Mouse (Mus musculus): ENCODE results near the gene Lpar1.

DNA sequence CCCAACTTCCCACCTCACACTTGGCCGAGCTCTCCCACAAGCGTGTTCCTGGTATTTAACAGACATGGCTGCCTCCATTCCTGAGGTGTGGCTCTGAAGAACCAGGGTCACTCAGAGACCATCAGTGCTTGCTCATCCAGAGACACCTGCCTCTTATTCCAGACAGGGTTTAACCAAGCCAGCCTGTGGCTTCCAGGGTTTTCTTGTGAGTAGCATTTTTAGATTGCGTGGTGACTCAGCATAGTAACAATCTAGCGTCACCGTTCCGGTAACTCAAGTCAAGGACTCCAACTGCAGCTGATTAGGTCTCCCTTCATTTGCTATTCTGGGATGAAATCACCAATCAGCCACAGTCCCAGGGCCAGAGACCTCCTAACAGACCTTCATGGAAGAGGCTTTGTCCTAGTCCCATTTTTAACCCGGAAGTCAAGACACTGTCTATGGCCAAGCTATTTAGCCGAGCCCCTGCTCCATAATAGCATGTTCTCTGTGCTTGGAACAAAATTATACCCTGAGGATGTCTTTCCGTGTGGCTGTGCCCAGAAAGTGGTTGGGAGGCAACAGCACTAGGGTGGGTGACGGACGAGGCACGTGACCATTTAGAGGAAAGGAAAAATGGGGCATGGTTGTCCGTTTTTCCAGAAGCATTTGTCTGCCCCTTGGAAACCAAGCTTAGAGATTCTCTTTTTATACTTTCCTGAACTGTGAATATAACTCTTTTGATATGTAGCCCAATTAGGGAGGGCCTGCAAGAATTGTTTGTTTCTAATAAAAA, 89.1 kb downstream of the Lpar1 start:
- TF ChIP-seq CTCF (IDR thresholded peaks at IDR 0.05; ENCODE audit: borderline replicate concordance, insufficient read depth, low read depth, low read length), result no peak
- no peak for TF ChIP-seq POLR2A (IDR thresholded peaks at IDR 0.05; ENCODE audit: borderline replicate concordance, insufficient read depth, low read length)

Data from cerebellum, adult 2 months (tissue).